Mouse (Mus musculus): Measurements from ENCODE around the gene Rwdd4a.

Rwdd4a gene

DNA sequence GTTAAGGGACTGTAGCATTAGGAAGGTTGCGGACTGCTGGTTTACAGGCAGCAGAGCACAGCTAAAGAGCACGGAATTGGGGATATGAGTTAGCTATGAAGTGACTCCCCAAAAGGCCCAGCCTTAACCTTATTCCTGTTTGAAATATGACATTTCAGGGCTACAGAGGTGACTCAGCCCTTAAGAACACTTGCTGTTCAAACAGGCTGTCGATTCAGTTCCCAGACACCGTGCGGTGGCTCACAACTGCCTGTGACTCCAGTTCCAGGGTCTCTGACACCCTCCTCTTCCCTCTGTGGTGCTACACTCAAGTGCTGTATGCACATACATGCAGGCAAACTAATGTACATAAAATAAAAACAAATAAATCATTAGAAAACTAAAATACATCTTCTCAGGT is 55.2 kb downstream of the Rwdd4a start:
- no peak for DNase-seq (ENCODE audit: low spot score)

DNA sequence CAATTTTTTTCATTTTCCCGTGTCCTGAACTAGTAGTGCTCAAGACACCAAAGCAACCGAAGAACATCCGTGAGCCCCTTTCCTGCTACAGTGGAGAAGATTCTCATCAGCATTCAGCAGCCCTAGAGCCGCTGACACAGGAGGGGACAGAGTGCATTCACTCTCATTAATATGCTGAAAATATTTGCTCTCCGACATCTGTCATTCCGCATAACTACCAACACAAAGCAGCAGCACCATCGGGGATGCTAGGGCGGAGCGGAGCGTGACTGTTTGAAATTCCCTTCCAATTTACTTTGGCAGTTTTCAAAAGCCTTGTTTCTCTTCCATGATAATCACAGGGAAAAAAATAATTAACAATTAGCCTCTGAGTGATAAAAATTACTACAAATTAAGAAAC is 56.9 kb downstream of the Rwdd4a start:
- DNase-seq (ENCODE audit: low spot score), result no peak

DNA sequence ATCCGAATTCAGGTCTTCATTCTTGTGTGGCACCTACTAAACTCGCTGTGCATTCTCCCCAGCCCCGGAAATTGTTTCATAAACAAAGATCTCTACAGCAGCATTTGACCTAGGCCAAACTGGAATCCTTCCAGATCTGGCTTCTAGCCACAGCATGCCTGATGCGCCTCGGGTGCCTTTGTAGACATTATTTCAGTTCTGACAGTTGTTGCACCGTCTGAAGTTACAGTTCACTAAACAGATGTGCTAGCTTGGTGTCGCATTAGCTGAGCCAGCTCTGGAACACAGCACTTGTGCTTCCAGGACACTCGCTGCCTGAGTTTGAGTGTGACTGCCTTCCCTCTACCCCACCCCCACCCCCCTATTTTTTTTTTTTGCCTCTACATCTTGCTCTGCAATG is 67.2 kb downstream of the Rwdd4a start:
- no peak for DNase-seq (ENCODE audit: low spot score)

Measured in urinary bladder, postnatal 25 days (tissue).